Mouse (Mus musculus) telencephalon, adult 2 months (tissue): ENCODE data around the gene Tbc1d30.
"Not testable (repeated sequence)": the region's sequence is repeated elsewhere in the genome, so short reads cannot be mapped to it uniquely, and the experiment has no call there.

ENCODE experiments used
- DNase-seq: peaks from one replicate; pipeline ENCODE4 v3.0.0-alpha.2; 2011; ENCODE audit warnings: low read depth, low spot score

The Tbc1d30 gene

GRCm38 (mm10) chr10:121365781-121366272 is 14.7 kb upstream of the Tbc1d30 start:
- no peak for DNase-seq

DNA sequence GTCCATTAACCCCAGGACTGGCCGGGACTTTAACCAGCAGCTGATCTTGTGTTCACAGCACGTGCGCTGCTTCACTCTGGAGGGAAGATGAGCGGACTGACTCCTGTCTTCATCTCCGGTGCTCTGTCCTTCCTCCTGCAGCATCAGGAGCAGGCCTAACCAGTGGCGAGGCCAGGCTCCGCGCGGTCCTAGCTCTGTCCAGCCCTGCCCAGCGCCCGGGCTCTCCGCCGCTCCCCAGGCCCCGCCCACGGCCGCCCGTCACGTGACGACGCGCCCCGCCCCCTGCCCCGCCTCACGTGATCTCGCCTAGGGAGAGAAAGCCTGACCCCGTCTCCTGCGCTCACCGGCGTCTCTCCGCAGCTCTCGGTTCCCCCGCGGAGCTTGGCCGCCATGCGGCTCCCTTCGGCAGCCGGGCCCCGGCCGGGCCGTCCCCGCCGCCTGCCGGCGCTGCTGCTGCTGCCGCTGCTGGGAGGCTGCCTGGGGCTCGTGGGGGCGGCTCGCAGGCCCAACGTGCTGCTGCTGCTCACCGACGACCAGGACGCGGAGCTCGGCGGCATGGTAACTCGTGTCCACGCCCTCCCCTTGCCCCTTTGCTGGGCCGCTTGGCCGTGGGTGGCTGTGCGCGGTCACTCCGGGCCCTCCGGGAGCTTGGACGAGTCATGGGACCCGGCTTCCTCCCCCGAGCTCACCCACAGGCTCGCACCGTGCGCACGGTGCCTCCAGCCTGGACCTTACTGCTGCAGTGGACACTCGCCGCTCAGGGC is 13.9 kb upstream of the Tbc1d30 start, which contains the start of gene Gns:
Gns (plus strand) TSS at position 290 of the 764 bp plus-strand sequence.
- DNase-seq, result peak; percentile 67

- DNase-seq, result no peak
Measured at GRCm38 (mm10) chr10:121364306-121364705, 13.2 kb upstream of the Tbc1d30 start.

DNA sequence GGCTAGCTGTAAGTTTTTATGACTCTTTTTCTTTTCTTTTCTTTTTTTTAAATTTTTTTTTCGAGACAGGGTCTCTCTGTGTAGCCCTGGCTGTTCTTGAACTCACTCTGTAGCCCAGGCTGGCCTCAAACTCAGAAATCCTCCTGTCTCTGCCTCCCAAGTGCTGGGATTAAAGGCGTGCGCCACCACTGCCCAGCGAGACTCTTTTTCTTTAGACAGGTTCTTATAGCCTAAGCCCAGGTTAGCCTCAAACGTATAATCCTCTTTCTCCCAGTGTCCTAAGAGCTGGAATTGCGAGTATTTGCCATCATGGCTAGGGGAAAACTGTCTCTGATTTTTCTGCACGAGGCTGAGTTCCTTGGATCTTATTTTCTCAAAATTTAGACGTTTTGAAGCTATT is 12.1 kb upstream of the Tbc1d30 start:
- DNase-seq, result no peak

GRCm38 (mm10) chr10:121360358-121360757 is 9.3 kb upstream of the Tbc1d30 start:
- no peak for DNase-seq

- no peak for DNase-seq
Measured at GRCm38 (mm10) chr10:121351692-121352290, 713 bp upstream of the Tbc1d30 start.

DNA sequence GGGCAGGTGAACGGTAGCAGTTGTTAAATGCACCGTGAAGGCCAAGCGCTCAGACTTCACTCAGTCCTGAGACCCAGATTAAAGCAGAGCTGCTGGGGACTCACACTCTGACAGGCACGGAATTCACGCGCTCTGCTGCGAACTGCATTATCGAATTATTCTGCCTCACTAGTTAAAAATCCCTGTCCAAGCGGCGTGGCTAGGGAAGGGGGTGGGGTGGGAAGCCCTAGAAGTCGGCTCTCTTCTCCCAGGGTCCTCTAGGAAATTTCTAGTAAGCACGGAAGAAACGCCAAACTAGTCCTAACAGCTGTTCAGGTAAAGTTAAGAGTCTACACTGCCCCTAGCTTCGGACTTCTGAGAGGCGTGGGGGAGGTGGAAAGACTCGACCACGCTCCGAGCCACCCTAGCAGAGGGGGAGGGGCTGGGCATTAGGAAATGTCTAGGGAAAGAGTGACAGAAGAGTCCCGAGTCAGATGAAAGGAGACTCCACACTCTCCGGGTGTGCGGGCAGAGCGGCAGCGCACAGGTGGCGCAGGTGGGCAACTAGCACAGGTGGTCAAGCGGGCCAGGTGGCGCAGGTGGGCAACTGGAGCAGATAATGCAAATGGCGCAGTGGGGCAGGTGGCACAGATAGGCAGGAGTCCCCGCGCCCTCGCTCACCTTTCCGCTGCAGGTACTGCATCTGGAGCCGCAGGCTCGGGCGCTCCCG is 567 bp downstream of the Tbc1d30 start:
- no peak for DNase-seq

DNA sequence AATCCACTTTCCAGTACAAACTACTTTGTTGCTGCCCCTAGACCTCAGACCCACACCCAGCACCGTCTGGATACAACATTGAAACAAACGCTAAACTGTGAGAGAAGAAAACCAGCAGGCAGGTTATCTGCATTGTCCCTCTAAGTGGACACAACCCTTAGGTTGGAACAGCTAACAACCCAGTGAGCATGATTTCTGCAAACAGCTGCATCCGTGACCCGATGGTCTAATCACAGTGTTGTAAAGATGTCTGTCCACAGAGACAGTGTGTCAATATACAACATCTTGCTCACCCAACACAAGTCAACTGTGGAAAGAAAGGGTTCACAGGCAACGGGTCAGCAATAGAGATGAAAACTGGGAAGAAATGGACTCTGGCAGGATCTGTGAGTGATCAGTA is 1.8 kb downstream of the Tbc1d30 start:
- DNase-seq, result no peak

DNA sequence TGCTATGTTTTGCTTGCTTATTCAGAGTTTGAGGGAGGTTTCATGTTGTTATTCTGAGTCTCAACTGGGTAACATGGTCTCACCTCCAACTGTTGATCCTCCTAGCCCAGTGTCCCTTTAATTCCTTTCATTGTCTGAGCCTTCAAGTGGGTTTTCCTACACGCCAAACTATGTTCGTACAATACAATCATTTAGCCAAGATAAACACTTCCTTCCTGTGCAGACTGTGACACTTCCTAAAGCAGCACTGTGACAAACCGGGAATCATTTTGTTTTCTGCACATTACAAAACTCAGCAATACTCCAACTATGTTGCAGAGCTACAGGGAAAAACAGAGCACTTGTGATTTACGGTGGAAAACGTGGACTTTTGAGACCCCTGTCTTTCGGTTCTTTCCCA is 7.2 kb downstream of the Tbc1d30 start:
- DNase-seq, result no peak

DNA sequence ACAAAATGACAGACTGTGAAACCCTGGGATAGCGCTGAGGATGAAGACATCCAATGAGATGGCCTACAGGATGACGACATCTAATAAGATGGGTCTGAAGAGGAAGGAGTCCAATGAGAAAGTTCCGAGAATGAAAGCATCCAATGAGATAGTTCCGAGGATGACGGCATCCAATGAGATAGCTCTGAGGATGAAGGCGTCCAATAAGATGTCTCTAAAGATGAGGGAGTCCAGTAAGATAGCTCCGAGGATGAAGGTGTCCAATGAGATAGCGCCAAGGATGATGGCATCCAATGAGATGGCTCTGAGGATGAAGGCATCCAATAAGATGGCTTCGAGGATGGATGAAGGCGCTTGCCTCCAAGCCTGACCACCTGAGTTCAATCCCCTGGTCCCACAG is 8.8 kb downstream of the Tbc1d30 start:
- no peak for DNase-seq

GRCm38 (mm10) chr10:121340754-121341593 is 10.1 kb downstream of the Tbc1d30 start:
- no peak for DNase-seq

GRCm38 (mm10) chr10:121336536-121336935 is 14.5 kb downstream of the Tbc1d30 start:
- not testable (repeated sequence) for DNase-seq

- DNase-seq, result no peak
Measured at GRCm38 (mm10) chr10:121334576-121334975, 16.5 kb downstream of the Tbc1d30 start.

- no peak for DNase-seq
Measured at GRCm38 (mm10) chr10:121330940-121331339, 20.1 kb downstream of the Tbc1d30 start.

DNA sequence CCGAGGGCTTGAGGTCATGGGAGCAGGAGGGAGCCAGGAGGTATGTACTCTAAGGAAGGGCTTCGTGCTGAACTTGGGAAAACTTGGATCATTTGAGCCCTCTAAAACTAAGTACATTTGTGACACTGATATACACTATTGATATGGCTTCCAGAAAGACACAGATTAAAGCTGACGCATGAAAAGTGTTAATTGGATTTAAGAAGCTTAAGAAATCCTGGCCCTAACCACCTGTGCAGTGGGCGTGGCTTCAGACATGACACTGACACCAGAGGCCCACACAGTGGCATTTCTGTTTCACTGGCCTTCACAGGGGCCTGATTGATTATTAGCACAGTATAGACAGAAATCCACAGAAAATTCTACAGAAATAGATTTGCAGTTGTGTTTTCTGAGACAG is 21.5 kb downstream of the Tbc1d30 start:
- no peak for DNase-seq

GRCm38 (mm10) chr10:121326167-121326566 is 24.9 kb downstream of the Tbc1d30 start:
- DNase-seq, result no peak

GRCm38 (mm10) chr10:121323493-121323892 is 27.6 kb downstream of the Tbc1d30 start:
- no peak for DNase-seq

DNA sequence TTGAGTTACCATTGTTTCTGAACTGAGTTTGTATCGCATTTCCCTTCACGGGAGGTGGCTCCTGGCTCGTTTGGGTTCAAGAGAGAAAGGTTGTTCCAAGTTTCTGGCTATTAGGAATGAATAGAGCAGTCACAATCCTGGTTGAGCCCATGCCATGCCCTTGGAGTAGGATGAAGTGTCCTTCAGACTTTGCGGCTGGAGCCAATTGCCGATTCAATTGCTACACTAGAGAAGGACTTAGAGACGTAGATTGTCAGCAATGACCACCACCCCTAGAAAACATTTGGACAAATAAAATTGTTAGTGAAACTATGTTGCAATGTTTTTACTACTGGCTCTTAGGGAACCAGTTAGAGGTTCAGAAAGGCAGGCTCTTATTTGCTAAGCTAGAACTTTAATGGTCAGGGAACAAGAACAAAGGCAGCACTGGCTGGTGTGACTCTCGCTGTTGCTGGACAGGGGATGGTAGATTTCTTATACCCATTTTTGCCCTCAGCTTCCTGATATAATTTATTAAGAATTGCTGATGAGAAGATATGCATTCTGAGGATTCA is 32.6 kb downstream of the Tbc1d30 start:
- DNase-seq, result no peak

DNA sequence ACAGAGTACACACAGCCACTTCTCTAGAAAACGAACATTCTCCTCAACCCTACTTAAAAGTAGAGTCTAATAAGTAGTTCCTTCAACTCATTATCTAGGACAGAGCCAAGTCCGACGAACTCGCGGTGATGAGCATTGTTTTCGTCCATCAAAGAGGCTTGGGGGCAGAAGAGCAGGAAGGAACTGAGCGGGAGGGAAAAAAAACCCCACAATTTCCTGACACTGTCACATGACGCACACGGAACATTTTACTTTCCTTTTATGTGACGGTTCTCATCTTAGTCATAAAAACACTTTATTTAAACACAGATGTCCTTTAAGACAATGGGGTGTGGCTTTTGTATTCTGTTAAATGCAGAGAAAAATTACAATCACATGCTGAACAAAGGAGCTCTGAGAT is 34.7 kb downstream of the Tbc1d30 start:
- DNase-seq, result no peak

DNA sequence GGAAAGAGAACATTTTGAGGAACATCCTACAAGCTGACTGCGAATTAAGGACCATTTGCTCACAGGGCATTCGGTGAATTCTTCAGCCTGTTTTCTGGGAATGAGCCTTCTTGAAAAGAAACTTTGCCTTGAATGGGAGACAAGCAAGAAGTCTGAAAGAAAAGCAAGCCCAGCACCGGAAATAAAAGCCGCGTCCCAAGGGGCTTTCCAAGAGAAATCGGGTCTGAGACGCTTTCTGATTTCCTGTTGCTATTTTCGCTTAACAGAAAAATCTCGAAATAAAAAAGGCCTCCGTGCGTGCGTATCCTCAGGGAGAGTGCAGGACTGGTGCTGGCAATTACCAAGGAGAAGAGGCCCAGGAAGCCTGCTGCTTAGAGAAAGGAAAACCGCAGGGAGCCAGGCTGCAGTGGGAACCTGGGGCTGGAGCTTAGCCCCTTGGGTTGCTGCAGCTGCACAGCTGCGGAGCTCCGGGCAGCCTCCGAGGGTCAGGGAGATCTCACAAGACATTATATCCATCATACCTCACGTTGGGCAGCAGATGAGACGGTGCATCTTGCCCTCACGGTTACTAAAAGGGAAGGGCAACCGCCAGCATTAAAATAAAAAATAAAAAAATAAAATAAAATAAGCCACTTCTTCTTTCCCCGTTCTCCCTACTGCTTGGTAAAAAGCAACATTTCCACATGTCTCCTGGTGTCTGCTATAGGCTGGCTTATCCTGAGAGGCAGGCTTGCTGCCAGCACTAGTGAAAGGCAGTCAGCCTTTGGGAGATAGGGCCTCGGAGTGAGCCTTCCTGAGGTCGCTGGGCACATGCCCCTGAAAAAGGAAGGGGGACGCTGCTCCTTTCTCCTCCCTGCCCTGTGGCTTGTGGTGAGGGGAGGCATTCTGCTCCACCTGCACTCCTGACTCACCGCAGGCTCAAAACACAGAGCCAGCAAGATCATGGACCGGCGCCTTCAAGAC is 35.5 kb downstream of the Tbc1d30 start:
- no peak for DNase-seq
